Mouse (Mus musculus): ENCODE data around the gene Lck.
"Not testable (repeated sequence)": the region's sequence is repeated elsewhere in the genome, so short reads cannot be mapped to it uniquely, and the experiment has no call there.

The Lck gene

GRCm38 (mm10) chr4:129555862-129556531 lies 17.4 kb downstream of the Lck start:
- no peak for DNase-seq (ENCODE audit: low spot score in 2 of 2)

GRCm38 (mm10) chr4:129555421-129555861 lies 18.0 kb downstream of the Lck start:
- peak; percentile 40 to 59 for DNase-seq (ENCODE audit: low spot score in 2 of 2)

GRCm38 (mm10) chr4:129554512-129554911 lies 18.9 kb downstream of the Lck start:
- DNase-seq (ENCODE audit: low spot score in 2 of 2) = not testable (repeated sequence)

- DNase-seq (ENCODE audit: low spot score in 2 of 2) = no peak
Observed at GRCm38 (mm10) chr4:129550295-129550694, 23.1 kb downstream of the Lck start.

- peak; percentile 34 to 65 for DNase-seq (ENCODE audit: low spot score in 2 of 2)
Observed at GRCm38 (mm10) chr4:129549306-129549705, 24.1 kb downstream of the Lck start.

- DNase-seq (ENCODE audit: low spot score in 2 of 2) = not testable (repeated sequence)
Observed at GRCm38 (mm10) chr4:129547631-129548030, 25.8 kb downstream of the Lck start.

- no peak for DNase-seq (ENCODE audit: low spot score in 2 of 2)
Observed at GRCm38 (mm10) chr4:129544106-129544505, 29.3 kb downstream of the Lck start.

GRCm38 (mm10) chr4:129542592-129543141 lies 30.8 kb downstream of the Lck start, which contains the start of gene Hdac1:
Gene Hdac1, minus strand, starts transcription at chr4:129542713.
- peak; percentile 96 for DNase-seq (ENCODE audit: low spot score in 2 of 2)

- DNase-seq (ENCODE audit: low spot score in 2 of 2) = peak in 1 of 2 experiments; percentile 17
Observed at GRCm38 (mm10) chr4:129541868-129542591, 31.4 kb downstream of the Lck start.

- DNase-seq (ENCODE audit: low spot score in 2 of 2) = peak in 1 of 2 experiments; percentile 54
Observed at GRCm38 (mm10) chr4:129540012-129540411, 33.4 kb downstream of the Lck start.

GRCm38 (mm10) chr4:129528901-129529300 lies 44.5 kb downstream of the Lck start:
- DNase-seq (ENCODE audit: low spot score in 2 of 2) = not testable (repeated sequence)

GRCm38 (mm10) chr4:129525889-129526288 lies 47.6 kb downstream of the Lck start:
- no peak for DNase-seq (ENCODE audit: low spot score in 2 of 2)

- DNase-seq (ENCODE audit: low spot score in 2 of 2) = no peak
Observed at GRCm38 (mm10) chr4:129525338-129525737, 48.1 kb downstream of the Lck start.

- no peak for DNase-seq (ENCODE audit: low spot score in 2 of 2)
Observed at GRCm38 (mm10) chr4:129518519-129518918, 54.9 kb downstream of the Lck start.

- no peak for DNase-seq (ENCODE audit: low spot score in 2 of 2)
Observed at GRCm38 (mm10) chr4:129516925-129517324, 56.5 kb downstream of the Lck start.

- DNase-seq (ENCODE audit: low spot score in 2 of 2) = peak; percentile 50 to 69
Observed at GRCm38 (mm10) chr4:129514300-129514898, 59.0 kb downstream of the Lck start.

GRCm38 (mm10) chr4:129513891-129514290 lies 59.5 kb downstream of the Lck start:
- DNase-seq (ENCODE audit: low spot score in 2 of 2) = no peak

GRCm38 (mm10) chr4:129513086-129513767 lies 60.2 kb downstream of the Lck start, which contains the start of gene Marcksl1:
Gene Marcksl1, plus strand, starts transcription at chr4:129513581.
- DNase-seq (ENCODE audit: low spot score in 2 of 2) = peak; percentile 75 to 84

GRCm38 (mm10) chr4:129511413-129512096 lies 61.9 kb downstream of the Lck start:
- DNase-seq (ENCODE audit: low spot score in 2 of 2) = no peak

GRCm38 (mm10) chr4:129510723-129511412 lies 62.6 kb downstream of the Lck start:
- no peak for DNase-seq (ENCODE audit: low spot score in 2 of 2)

Measured in spleen, postnatal 14 days (tissue).